8 mouse cellular contexts compared by ENCODE assay signal in the genomic region with DNA sequence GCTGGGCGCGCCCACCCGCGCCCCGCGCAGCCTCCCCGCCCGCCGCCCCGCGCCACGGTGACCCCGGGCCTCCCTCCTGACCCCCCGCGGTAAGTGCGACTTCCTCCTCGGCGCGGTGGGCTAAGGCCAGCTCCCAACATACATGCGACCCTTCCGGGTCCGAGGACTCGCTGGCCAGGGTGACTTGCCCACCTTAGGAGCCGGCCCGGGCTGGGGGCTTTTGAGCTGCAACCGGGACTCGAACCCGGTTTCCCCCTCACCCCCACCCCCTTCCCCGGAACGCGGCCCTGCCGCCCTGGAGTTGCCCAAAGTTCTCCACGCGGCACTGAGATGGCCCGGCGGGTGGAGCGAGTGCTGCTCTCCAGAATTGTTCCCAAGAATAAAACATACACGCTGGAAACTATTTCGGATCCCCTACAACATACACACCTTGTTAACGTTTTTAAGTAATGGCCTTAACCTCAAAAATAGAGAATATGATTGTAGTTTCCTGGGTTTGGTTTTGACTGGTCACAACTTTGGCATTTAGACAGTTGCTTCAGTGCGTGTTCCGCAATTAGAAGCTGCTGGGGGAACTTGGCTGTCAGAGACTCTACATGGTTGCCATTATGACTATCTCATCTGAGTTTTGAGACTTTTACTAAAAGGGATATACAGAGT. TPM values are rescaled to one million over a fixed set of nuclear protein-coding genes. Genes with fewer than 3 reads are reported as not detected.
DNase-seq lines count a peak whose midpoint lies in the region; ATAC-seq and TF ChIP-seq lines count a peak whose summit lies in the region.

No protein-coding gene starts in this region.

- H3K9me3 ChIP-seq in G1E (replicated peaks): no peaks in the 10 kb centered on the region

- no peaks in the 10 kb centered on the region for H3K36me3 ChIP-seq in G1E (replicated peaks)

- no peaks in the 10 kb centered on the region; the same call in 1 of the 2 replicates for H3K27me3 ChIP-seq in G1E (ENCODE audit: insufficient read depth, low read length)

- TF ChIP-seq CTCF in G1E (IDR thresholded peaks at IDR 0.05; ENCODE audit: low read depth, low read length): no peak

- peak overlapping the region; percentile 42; the same call in 1 of the 2 replicates for H3K4me3 ChIP-seq in G1E (ENCODE audit: low read depth, low read length)

- H3K4me1 ChIP-seq in G1E (ENCODE audit: insufficient read depth, low read depth, low read length): no peaks in the 10 kb centered on the region

- peak; percentile 72 for DNase-seq in 416B (ENCODE audit: low read depth)
- DNase-seq in G1E (ENCODE audit: low spot score): no peak
- peak; percentile 49 for DNase-seq in embryo, embryonic 10.5 days (ENCODE audit: low spot score)
- DNase-seq in heart, adult 9 months (ENCODE audit: low spot score in 2 of 2): peak; percentile 38 to 39
- DNase-seq in kidney, adult 9 months: peak; percentile 27
- DNase-seq in lung, postnatal 14 days: peak; percentile 51
- DNase-seq in retina, postnatal 1 day: peak; percentile 20

- ATAC-seq in G1E (ENCODE audit: extremely low read depth, insufficient number of reproducible peaks, low FRiP score, poor library complexity, severe bottlenecking): no peak
- no peak for ATAC-seq in activated CD4-positive, CD25-positive, alpha-beta regulatory T cell, adult 4 months

RNA-seq across cellular contexts. Expression of a gene that starts 0.6 kb away (rescaled TPM):
- total RNA-seq in G1E (2014; fragmentation: Nextera tagmentation): 4.7 TPM in 1 of 2 replicates, not detected in the other
- total RNA-seq in G1E (2017): 0.12 and 0.49 TPM in 2 replicates
- polyA plus RNA-seq in G1E (2012): 0.07 and 0.13 TPM in 2 replicates
- polyA plus RNA-seq in activated CD4-positive, CD25-positive, alpha-beta regulatory T cell, adult 4 months (2017; shearing (Covaris generic)): 1 to 10 TPM; 5.0 to 9.7 TPM

RNA-seq across cellular contexts. Expression of a gene that starts 16.0 kb away (rescaled TPM):
- total RNA-seq in G1E (2014; fragmentation: Nextera tagmentation): 0.78 TPM in 1 of 2 replicates, not detected in the other
- total RNA-seq in G1E (2017): 2.6 and 2.7 TPM in 2 replicates
- polyA plus RNA-seq in G1E (2012): not detected in 2 replicates
- 10 to 100 TPM; 16.2 to 21.7 TPM for polyA plus RNA-seq in activated CD4-positive, CD25-positive, alpha-beta regulatory T cell, adult 4 months (2017; shearing (Covaris generic))

Comparison
In these comparisons a context has a peak if more than half of its experiments do, and no peak if none do; other contexts are left out.
1. RNA of a gene that starts 16.0 kb away (polyA plus RNA-seq): 16.2 to 21.7 TPM in activated CD4-positive, CD25-positive, alpha-beta regulatory T cell, adult 4 months; not detected in G1E; every median in the first group is over 10 times any median in the second.